Mouse (Mus musculus) C2C12 (cell line): ENCODE measurements around the gene Gcdh.

Experiments
- CTCF ChIP-seq: IDR thresholded peaks from one replicate; pipeline ENCODE4 v1.5.1; 2011; ENCODE audit not compliant: control insufficient read depth, insufficient read depth, insufficient read length
- MAX ChIP-seq: IDR thresholded peaks from one replicate; pipeline ENCODE4 v1.6.1; 2011; ENCODE audit warnings: mild to moderate bottlenecking, control low read depth
- MYOD1 ChIP-seq: IDR thresholded peaks from one replicate; pipeline ENCODE4 v1.6.1; 2011; ENCODE audit warnings: low read depth; ENCODE audit not compliant: control insufficient read depth, insufficient read length

DNA sequence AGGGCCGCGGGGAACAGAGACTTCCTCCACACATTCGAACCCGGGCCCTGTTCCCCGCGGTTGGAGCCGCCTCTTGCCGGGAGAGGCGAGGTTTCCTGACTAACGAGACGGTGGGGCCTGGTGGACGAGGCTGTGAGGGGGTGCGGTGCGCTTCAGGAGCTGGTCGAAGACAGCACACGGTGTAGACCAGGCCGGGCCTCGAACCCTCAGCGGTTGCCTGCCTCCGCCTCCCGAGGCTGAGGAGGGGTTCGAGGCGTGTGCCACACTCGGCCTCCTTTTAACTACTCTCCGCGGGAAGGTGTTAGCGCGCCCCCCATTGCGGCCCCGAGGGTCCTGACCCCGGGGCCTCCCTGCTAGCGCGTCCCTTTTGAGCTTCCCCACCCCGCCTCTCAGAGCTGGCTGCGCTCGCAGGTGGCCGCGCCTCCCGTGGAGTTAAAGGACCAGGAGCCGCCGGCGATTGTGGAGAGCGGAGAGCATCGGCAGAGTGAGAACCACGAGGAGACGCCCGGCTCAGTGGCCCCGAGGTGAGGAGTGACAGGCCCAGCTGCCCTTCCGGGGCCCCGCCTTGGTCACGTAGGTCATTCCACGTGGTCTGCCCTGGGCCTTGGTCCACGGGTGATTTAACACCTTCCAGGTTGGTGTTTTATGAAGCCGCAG is 21.3 kb downstream of the Gcdh start:
- TF ChIP-seq CTCF (no peak), MYOD1 (no peak), MAX (no peak)
